Mouse (Mus musculus): ENCODE results near the gene Perm1.

GRCm38 (mm10) chr4:156227752-156228392 is 12.2 kb downstream of the Perm1 start:
- no peak for TF ChIP-seq POLR2A (IDR thresholded peaks at IDR 0.05; ENCODE audit: low read depth, low read length)
- no peak for TF ChIP-seq CTCF (conservative IDR thresholded peaks at IDR 0.05; ENCODE audit: insufficient read depth, insufficient read length, low read depth, low read length)

All from kidney, adult 2 months (tissue).